Mouse (Mus musculus) cerebellum, postnatal 14 days (tissue): ENCODE data around the gene Wwox.

Experiments
- DNase-seq, 2 experiments: peaks; one replicate each; pipeline ENCODE4 v3.0.0; 2021; ENCODE audit warnings: mixed read lengths in 2 of 2

The Wwox gene

DNA sequence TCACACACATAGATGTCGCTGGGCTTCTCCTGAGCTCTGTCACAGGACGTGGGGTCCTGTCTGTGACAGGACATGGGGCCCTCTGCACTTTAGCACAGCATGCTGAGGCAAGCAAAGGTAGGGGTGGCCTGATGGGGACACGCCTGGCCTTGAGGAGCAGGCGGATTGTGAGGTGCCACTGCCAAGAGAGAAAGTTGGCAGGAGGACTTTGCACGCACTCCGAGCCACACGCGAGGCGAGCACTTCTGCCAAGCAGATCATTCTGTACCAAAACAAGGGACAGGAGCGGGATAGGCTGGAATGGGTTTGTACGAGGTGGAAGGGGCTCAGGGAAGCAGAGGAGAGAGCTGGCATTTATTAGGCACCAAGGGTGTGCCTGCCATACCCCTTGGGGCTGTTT, 543.3 kb downstream of the Wwox start:
- DNase-seq = peak; percentile 35 to 41

DNA sequence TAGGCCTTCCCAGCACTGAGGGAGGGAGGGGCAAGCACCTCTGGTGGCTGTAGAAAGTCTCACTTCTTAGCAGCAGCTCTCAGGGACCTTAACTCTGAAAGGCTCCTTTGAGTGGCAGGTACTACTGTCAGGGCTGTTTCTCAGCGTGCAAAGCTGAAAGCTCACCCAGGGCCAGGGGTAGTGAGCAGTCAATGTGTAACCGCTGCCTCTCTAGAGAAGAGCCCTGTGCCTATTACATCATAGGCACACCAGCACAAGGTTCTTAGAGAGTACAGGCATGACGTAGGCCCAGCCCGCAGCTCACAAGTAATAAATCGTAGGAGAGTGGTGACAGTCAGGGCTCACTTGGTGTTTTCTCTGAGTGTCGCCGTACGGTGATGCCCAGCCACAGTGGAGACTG, 545.0 kb downstream of the Wwox start:
- DNase-seq = no peak

GRCm38 (mm10) chr8:114985996-114986395, 546.5 kb downstream of the Wwox start:
- no peak for DNase-seq

DNA sequence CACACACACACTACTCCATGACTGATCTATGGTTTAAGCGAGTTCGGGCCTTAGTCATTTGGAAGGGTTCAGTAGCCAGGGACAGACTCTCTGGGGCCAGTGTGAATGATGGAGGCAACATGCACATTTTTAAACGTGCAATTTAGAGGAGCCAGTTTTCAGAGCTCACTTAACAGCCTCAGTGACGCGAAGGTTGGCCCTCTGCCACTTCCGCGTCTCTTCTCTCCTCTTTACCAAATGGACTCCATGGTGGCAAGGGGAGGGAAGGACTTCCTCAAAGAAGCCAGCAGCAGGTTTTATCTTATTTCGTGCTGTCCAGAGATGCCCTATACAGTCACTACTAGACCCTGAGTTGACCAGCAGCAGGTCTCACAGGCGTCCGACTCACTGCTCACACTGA, 547.5 kb downstream of the Wwox start:
- DNase-seq = peak in 1 of 2 experiments; percentile 23

GRCm38 (mm10) chr8:114990865-114991613, 551.6 kb downstream of the Wwox start:
- no peak for DNase-seq

DNA sequence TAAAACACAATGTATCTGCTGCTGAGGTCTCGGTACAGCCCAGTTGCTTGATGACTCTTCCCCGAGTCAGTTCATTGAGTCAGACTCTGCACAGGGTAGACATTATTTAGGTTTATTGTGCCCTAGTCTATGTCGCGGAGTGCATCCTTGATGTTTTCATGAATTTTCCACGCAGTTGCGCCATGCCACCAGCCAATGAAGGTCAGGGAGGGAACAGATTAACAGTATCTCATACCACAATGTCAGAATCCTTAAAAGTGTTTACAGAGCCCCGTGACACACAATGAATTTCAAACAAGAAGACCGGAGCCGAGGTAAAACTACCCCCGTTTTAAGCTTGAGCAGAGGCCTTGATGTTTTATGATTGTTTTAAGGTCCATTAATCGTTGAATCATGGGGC, 561.3 kb downstream of the Wwox start:
- no peak for DNase-seq

- peak in 1 of 2 experiments; percentile 23 for DNase-seq
Measured at GRCm38 (mm10) chr8:115005021-115005420, 565.6 kb downstream of the Wwox start.

DNA sequence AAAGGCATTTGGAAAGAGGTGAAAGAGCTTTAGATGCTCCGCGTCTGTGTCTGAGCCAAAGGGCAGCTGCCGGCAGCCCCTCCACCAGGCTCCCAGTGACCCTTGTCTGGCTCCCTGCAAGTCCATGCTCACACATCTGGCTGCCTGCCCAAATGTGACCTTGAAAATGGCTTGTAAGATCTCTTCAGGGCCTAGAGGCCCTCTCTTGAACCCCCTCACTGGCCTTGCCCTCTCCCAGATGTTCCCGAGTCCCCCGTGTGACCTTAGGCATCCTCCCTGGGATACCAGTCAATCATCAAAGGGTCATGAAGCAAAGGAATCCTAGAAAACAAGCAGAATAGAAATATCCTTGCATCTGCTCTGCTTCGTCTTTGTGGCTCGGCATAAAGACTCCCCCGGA, 567.1 kb downstream of the Wwox start:
- peak in 1 of 2 experiments; percentile 21 for DNase-seq

- DNase-seq = no peak
Measured at GRCm38 (mm10) chr8:115007280-115007679, 567.8 kb downstream of the Wwox start.

DNA sequence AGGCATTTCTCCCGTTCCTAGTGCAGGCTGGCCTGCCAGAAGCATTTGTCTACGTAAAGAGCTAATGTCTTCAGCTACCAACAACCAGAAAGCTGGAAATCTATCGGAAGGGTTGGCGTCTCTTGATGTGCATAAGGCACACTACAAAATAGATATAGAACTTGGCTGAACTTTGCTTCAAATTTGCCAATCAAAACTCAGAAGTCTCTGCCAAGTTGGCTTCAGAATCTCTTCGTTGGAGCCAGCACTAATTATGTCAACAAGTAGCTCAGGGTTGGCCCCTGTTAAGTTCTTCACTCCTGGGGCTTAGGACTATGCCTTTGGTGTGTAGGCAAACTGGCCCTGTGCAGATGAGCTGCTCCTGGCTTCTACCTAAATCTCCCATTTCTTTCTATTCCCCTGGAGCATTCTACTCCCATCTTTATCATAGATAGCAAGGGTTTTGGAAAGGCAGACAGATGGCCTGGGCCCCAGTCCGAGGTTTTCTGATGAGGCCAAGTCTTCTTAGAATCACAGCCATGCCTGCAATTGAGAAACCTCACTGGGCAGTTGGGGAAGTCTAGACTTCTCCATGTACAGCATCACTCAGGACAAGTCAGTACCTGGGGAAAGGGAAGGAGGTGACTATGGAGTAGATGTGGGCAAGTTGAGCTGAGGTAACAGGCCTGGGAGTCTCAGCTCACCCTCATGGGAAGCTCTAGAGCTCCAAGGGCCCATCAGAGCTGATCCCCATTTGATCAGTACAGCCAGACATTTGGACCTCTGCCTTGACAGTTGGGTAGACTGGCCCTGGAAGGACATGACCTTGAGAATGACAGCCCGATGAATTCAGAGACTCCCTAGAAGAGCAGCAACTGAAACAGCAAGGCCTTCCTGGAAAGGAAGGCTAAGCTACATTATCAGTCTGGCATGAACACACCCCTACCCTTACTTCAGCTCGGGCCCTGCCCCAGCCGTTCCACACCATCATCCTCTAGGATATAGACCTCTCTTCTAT, 569.5 kb downstream of the Wwox start:
- peak; percentile 29 to 55 for DNase-seq

- DNase-seq = no peak
Measured at GRCm38 (mm10) chr8:115009897-115010768, 570.7 kb downstream of the Wwox start.

- no peak for DNase-seq
Measured at GRCm38 (mm10) chr8:115010769-115011073, 571.3 kb downstream of the Wwox start.

DNA sequence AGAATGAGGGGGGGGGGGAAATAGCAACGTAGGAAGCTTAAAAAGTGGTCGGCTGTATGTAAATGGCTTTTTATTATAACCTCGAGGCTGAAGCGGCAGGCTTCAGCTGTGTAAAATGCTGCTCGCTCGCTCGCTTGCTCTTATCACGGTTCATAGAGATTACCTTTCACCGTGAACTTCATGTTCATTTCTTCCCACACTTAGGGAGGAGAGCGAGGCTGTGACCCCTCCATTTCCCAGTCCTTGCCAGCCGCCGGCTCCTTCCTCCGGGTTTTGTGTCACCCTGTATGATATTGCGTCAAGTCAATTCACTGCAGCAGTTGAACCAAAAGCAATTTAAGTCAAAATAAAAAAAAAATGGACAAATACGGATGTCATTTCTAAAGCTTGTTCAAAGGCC, 580.2 kb downstream of the Wwox start:
- no peak for DNase-seq

- no peak for DNase-seq
Measured at GRCm38 (mm10) chr8:115021731-115022130, 582.3 kb downstream of the Wwox start.

DNA sequence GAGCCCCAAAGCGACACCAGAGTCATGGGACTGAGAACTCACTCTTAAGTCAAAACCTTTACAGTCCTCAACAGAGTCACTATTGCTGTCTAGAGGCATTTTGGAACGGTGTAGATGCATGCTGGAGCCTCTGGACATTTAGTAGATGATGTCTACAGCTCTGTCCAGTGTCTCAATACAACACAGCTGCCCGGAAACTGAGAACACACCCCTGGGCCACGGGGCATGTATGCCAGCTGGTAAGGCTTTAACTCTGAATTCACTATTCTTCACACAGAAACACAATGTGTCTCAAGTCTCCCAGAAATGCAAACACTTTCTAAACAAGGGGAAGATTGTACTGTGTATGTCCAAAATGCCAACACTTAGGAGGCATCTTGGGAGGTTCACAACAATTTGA, 584.6 kb downstream of the Wwox start:
- DNase-seq = no peak

DNA sequence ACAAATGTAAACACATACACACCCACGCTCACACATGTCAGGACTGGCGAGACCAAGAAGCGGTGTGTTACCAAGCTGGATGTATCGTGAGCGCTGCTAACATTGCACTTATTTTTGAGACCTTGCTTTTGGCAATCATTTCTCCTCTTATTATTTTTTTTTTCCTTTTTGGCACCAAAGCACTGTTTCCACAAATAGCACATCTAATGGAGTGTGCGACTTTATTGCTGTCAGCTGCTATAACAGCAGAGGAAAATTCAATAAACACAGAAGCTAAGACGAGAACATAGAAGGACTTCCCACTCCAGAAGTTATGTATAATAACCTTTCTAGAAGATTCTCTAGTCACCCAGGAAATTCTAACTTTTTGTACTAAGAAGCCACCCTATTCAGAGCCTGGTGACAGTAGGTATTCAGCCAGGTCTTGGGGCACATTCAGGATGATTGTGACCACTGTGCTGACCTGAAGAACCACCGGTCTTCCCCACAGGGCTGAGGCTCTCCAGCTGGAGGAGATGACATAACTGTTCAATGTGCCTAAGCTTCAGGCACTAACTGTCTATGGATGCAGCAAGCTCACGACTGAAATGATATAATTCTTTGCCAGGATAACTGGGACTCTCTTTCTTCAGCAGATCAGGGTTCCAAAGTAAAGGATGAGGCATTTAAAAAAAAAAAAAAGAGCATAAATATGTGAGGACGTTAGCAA, 586.1 kb downstream of the Wwox start:
- DNase-seq = no peak

DNA sequence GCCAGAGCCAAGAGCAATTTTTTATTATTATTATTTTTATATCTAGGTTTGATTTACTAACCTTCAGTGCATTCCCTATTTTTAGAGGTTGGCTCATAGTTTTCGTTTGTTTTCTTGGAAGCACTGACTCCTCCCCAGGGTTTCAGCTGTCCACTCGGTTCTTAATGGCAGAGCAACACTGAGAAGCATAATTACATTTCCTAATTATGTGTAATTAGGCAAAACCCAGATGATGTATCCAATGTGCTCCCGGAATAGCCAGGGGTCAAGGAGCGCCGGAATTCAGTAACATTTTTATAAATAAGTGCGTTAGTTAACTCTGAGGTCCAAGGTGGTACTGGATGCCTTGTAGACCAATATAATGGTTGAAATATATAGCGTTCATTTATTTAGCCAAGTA, 586.7 kb downstream of the Wwox start:
- no peak for DNase-seq

DNA sequence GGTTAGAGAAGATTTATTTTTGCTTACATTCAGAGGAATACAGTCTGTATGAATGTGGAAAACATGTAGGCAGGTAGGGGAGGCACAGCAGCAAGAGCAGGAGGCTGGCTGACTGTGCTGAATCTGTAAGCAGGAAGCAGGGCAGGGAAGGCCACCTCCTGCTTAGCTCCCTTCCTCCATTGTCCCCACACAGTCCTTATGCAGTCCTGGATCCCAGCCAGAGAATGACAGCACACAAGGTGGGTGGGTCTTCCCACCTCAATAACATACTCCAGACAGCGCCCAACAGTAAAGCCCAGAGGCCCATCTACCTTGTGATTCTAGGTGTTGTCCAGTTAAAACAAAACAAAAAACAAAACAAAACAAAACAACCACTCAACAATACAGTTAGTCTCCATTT, 593.7 kb downstream of the Wwox start:
- DNase-seq = no peak

DNA sequence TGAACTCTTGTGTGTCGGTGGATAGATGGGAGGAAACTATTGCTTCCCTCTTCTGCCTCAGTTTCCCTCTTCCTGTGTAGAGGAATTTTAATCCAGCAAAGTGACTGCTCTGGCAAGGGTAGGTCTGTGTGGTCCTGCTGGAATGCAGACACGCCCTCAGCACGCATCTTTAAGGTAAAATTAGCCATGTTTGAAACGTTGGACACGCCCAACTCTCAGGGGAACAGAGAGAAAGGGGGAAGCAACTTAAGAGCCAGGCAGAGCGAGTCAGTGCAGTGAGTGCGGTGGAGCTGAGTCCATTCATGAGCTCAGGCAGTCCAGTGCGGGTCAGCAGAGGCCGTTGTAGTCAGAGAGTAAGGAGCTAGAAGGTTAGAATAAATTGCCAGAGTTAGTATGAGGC, 596.6 kb downstream of the Wwox start:
- no peak for DNase-seq

DNA sequence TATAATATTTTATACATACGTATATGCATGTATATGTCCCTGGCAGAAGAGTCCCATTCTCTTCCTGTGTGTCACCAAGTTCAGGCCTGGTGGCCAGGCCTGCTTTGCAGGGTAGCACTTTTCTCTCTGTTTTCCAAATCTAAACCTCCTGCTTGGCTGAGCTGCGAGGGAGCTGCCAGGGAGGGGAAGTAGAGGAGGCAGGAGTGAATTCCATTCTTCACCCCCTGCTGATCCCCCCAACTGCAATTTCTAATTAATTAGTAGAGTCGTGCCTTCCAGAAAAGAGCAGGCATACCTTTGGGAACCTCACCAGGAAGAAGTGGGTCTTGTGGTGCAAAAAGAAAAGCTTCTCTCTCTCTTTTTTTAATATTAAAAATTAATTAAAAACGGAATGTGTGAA, 599.0 kb downstream of the Wwox start:
- no peak for DNase-seq

- no peak for DNase-seq
Measured at GRCm38 (mm10) chr8:115045746-115046145, 606.3 kb downstream of the Wwox start.

DNA sequence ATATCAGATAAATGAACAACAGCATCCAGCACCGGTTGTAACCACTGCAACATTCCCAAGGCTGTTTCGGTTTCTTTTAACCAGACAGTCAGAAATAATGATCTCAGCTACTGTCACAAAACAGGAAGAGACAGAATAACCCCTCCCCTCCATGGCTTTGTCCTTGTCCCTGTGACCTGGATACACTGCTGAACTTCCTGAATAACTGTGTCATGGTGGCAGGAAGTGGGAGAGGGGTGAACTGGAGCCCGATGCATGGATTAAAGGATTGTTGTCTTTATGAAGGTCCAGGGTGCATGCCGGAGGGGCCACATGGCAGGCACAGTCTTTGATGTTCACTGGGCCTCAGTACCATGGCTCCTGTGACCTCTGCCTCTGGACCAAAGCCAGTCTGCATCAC, 607.0 kb downstream of the Wwox start:
- DNase-seq = no peak
